ENCODE assay signal across 26 mouse cellular contexts in the genomic region with DNA sequence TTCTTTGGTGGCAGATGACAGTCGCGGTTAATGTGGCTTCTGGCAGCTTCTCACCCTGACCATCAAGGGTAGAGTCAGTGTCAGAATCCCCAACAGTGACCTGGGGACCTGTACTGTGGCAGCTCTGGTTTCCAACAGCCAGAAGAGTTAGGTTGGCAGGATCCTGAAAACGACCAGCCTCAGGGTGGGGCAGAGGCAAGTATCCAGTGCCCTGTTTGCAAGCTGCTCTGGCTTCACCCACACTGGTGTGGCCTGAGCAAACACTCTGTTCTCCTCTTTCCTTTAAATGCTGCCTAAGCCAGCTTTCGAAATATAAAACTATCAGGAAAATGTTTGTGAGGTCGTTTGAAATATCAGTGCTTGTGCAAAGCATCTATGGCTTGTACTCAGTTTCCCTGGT. TPM values are rescaled to one million over a fixed set of nuclear protein-coding genes. Genes with fewer than 3 reads are reported as not detected.
"Had no signal": no experiment of that assay in that cellular context is flagged by ENCODE, and none has a peak within 500 bp of the region (broad histone marks: within the 10 kb centered on the region; RNA-seq: fewer than 3 reads in every experiment).

No protein-coding gene starts in this region.

- DNase-seq: forebrain, postnatal 0 days; gastrocnemius, postnatal 14 days; gastrocnemius, postnatal 36 days; heart, adult 18-20 months; heart, postnatal 14 days; heart, postnatal 36 days; kidney, adult 11 months; kidney, adult 2 months; kidney, adult 9 months; kidney, postnatal 14 days; kidney, postnatal 36 days; layer of hippocampus, adult 9-11 months; layer of hippocampus, postnatal 36 days; left cerebral cortex, postnatal 4 days had no signal

- H3K4me2 ChIP-seq: heart, embryonic 11.5 days; heart, embryonic 13.5 days; heart, embryonic 15.5 days; hindbrain, embryonic 13.5 days; hindbrain, embryonic 15.5 days; kidney, embryonic 15.5 days; limb, embryonic 13.5 days; limb, embryonic 15.5 days had no signal

- H3K9me3 ChIP-seq: heart, embryonic 13.5 days; heart, embryonic 15.5 days; hindbrain, embryonic 13.5 days; hindbrain, embryonic 15.5 days; kidney, embryonic 15.5 days; limb, embryonic 13.5 days; limb, embryonic 15.5 days had no signal

- H3K4me3 ChIP-seq: heart, embryonic 13.5 days; heart, embryonic 15.5 days; hindbrain, embryonic 13.5 days; hindbrain, embryonic 15.5 days; kidney, embryonic 15.5 days; limb, embryonic 13.5 days; limb, embryonic 15.5 days had no signal

- H3K9ac ChIP-seq: forebrain, postnatal 0 days; heart, embryonic 13.5 days; heart, embryonic 15.5 days; hindbrain, embryonic 13.5 days; hindbrain, embryonic 15.5 days; kidney, embryonic 15.5 days; limb, embryonic 13.5 days; limb, embryonic 15.5 days had no signal

- H3K27me3 ChIP-seq: heart, embryonic 13.5 days; heart, embryonic 15.5 days; hindbrain, embryonic 13.5 days; hindbrain, embryonic 15.5 days; kidney, embryonic 15.5 days; limb, embryonic 13.5 days; limb, embryonic 15.5 days had no signal

- H3K27ac ChIP-seq: heart, embryonic 13.5 days; heart, embryonic 15.5 days; hindbrain, embryonic 13.5 days; hindbrain, embryonic 15.5 days; hindbrain, postnatal 0 days; kidney, embryonic 15.5 days; kidney, postnatal 0 days; limb, embryonic 13.5 days; limb, embryonic 15.5 days had no signal

- ATAC-seq: forebrain, postnatal 0 days; hindbrain, postnatal 0 days; intestine, embryonic 16.5 days had no signal

- H3K4me1 ChIP-seq: heart, embryonic 13.5 days; heart, embryonic 15.5 days; hindbrain, embryonic 13.5 days; hindbrain, embryonic 15.5 days; kidney, embryonic 15.5 days; limb, embryonic 13.5 days; limb, embryonic 15.5 days had no signal

RNA-seq across cellular contexts. Expression of gene Prr18, which starts 6.7 kb away (rescaled TPM):
- polyA plus RNA-seq: heart, postnatal 0 days had no signal
